Mouse (Mus musculus) lung, postnatal 25 days (tissue): ENCODE measurements around the gene AC161166.1.

Experiments used
- DNase-seq: peaks from one replicate; pipeline ENCODE4 v3.0.0; 2022; ENCODE audit warnings: low spot score

AC161166.1 gene

DNA sequence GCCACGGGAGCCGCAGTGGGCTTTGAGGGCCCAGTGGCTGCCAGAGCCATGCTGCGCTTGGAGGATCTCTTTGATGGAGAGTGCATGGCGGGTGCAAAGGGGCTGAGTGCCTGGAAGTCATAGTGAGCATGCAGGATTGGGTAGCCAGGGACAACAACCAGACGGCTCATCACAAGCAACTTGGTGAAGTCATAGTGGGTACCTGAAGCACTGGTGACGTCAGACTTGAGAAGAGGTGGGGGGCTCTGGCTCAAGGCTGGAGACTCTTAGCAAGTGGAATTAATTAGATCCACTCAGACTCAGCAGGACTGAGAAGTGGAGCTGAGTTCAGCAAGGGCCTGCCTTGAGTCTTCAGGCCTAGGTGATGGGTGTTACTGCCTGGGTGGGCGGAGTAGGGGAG is at the start of gene AC161166.1:
Gene AC161166.1 (minus strand): TSS at position 101 of the 400 bp plus-strand sequence.
- DNase-seq, result no peak

DNA sequence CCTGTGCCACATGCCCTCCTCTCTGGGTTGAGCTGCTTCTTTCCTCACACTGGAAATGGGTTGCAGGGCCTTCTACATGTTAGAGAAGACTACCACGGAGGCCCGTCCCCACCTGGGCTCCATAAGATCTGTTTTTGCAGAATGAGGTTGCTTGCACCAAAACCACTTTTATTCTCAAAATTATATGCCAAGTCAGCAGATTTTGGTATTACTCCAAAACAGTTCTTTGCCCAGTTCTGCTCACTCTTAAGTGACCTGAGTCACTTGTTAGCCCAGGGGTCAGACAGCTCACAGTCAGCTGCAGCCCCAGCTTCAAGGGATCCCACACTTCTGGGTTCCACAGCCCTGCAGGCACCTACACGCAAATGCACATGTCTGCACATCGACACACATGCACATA is 49.2 kb upstream of the AC161166.1 start:
- no peak for DNase-seq

DNA sequence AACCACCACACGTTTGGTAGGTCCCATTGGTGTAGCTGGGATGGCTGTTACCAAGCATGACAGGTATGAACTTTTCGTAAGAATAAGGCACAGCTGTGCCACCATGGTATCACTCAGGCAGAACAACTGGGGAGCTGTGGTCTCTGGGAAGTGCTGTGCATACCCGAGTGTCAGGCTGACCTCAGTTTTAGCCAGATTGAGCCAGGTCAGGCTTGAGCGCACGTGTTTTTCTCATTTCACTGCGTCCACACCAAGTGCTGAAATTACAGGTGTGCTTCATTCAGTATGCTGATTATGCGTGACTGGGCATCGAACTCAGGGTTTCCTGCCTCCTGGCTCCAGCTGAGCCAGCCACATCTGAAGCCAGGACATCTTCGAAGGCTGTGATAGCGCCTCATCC is 43.5 kb upstream of the AC161166.1 start:
- no peak for DNase-seq

DNA sequence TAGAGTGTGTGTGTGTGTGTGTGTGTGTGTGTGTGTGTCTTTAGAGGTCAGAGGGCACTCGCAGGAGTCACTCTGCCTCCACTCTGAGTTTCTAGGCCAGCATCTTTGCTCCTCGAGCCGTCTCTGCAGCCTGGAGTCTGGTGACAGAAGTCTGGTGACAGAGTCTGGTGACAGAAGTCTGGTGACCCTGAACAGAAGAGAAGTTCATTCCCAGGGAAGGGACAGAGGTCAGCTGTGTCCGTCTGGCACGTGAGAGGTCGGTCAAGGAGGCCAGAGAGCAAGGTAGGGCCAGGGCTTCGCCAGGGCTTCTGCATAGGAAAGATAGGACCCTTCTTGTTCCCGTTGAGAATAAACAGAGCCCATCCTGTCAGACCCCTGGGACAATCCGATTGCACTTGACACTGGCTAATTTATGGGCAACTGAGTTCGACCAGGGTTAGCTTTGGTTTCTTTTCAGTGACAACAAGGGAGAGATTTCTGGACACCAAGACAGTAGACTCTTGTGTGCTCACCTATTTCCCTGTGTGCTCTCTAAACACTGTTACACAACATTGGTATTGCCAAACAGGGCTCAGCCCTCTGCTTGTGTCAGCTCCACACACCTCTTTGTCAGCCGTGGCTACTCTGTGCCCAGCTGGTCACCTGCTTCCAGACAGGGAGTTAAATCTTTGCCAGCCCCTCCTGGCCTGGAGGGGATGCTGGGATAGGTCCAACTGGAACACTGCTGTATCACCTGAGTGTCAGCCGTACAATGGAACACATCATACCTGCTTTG is 39.9 kb upstream of the AC161166.1 start:
- no peak for DNase-seq

DNA sequence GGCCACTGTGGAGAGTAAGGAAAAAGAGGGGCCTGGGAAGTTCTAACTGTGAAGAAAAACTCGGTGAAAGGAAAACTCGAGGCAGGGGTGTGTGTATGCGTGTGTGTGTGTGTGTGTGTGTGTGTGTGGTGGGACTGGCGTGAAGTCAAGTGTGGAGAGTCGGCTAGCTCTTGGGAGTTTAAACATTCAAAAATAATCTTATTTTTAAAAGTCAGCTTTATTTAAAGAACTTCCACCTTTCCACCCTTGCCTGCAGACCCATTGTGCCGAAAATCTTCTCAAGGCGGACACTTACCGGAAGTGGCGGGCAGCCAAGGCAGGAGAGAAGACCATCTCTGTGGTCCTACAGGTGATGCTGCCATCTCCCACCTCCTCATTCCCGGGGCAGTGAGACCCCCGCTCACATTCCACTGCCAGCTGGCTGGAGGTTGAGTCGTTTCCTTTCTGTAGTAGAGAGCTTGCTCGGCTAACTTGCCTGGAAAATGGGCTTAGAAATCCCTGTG is 35.3 kb upstream of the AC161166.1 start:
- DNase-seq, result no peak

DNA sequence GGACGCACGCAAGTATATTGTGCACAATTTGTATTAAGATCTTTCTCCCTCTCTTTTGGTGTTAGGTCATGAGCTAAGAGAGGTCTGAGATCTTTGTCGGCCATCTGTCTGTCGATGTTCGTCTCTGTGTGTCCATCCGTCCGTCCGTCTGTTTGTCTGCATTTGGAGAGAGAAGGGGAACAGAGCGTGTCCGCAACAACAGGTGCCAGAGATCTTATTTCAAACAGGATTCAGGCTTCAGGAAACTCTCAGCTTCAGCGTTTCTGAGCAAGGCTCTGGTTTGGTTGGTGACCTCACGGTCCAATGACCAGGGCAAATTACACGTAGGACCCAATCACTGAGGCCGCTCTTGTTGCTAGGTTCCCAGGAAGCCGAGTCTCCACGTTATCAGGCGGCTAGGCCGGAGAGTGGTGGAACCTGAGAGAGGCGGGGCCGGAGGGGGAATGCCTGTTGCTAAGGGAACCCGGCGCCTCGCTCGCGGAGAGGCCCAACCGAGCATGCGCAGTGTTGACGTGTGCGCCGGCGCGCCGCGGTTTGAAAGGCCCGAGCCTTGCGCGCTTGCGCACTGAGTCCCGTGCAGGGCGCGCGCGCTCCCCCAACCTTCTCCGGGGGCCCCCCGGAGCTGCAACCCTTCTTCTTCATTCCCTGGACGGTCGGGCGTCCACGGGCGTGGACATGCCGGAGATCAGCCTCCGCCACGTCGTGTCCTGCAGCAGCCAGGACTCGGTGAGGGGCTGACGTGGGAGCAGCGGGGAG is 34.6 kb upstream of the AC161166.1 start:
- DNase-seq, result peak; percentile 100

DNA sequence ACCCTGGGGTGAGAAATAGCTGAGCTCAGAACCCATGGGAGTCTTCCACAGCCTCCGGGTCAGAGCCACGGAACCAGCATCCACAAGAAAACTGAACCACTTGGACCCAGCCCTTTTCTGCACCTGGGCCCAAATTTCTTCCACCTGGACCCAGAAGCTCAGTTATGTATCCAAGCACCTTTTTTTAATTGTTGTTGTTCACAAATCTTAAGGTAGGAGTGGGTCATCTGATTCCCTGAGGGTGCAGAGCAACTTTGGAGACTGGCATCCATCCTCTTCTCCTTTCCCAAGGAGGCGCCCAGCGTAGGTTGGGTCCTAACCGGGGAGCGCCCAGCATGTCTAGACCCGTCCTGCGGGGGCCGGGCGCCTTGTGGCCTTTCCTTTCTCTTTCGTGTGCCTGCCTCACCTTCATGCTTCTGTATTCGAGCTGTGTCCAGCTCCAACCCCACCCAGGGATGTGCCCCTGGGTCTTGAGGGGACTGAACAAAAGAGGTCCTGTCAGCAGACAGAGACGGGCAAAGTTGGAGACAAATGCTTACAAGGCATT is 33.9 kb upstream of the AC161166.1 start, which contains the start of the genes Pinlyp and Xrcc1:
Gene Pinlyp (minus strand): TSS at position 51 of the 547 bp plus-strand sequence.
Gene Xrcc1 (plus strand): TSS at position 222 of the 547 bp plus-strand sequence.
- DNase-seq, result no peak

DNA sequence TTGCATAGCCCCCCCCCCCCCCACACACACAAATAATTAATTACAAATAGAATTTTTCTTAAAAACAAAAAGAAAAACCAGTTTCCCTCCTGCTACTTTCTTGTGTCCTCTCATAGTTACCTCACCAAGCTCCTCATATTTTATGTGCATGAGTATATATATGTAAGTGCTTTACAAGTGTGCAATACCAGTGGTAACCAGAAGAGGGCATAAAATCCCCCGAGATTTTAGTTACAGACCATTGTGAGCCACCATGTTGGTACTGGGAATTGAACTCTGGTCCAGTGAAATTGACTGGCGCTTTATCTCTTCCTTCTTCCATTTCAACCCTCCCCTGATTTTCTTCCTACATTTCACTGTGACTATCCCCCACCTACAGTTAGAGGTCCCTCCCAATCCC is 32.3 kb upstream of the AC161166.1 start:
- no peak for DNase-seq

DNA sequence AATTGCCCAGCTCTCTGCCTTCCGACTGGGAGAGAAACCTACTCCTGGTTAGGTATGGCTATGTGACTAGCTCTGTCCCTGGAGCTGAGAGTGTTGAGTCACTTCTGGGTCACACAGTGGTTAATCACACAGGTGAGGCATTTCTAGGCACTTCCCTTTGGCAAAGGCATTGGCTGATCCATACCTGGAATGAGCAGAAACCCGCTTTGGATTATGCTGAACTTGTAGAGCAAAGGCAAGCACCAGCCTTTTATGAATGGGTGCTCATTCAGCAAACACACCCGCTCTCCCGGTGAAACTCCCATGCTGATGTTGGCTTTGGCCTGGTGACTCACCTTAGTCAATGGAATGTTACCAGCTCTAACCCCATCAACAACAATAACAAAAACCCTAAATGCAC is 27.4 kb upstream of the AC161166.1 start:
- DNase-seq, result no peak

DNA sequence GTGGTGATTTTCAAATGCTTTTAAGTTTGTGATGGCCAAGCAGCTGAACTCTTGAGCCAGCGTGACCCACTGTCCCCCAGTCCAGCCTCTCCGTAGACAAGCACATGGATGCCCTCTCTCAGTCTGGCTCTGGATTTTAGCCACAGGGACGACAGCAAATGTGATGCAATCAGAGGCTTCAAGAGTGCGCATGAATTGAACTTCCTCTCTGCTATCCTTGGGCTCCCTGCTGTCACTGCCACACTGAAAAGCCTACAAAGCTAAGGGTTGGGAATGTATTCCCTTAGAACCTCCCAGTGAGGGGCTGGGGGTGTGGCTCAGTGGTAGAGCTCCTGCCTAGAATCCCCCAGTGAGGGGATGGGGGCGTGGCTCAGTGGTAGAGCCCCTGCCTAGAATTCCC is 26.4 kb upstream of the AC161166.1 start:
- DNase-seq, result no peak

DNA sequence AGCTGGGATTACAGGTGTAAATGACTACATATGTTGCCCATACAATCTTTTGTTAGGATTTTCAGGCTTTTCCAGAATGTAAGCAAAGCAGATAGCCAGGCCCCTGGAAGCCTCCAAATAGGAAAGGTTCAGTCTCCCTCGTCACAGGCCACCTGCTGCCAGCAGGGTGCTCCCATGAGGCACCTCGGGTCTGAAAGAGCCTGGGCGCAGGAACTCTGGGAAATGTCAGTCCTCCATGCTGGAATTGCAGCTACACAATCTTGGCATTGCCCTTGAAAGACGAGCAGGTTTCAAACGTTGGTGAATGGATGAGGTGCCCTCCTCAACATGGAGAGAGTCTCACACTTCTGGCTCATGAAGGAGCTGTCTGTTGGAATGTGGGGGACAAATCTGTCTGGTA is 25.9 kb upstream of the AC161166.1 start:
- DNase-seq, result no peak

DNA sequence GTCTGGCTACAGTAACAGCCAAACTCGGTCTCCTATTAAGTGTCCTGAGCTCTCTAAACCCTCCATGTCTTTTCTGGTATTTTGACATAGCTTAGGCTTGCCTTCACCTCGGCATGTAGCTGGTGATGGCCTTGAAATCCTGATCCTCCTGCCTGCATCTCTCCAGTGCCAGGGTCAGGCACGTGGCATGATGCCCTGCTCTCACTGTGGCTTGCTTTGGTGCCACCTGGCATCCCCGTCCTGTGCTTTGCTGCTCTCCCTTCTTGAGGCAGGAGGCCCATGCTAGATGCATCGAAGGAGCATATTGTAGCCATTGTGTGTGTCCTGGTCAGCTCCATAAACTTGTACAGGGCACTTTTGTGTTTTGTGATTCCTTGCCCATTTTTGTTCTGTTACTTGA is 25.3 kb upstream of the AC161166.1 start:
- no peak for DNase-seq

DNA sequence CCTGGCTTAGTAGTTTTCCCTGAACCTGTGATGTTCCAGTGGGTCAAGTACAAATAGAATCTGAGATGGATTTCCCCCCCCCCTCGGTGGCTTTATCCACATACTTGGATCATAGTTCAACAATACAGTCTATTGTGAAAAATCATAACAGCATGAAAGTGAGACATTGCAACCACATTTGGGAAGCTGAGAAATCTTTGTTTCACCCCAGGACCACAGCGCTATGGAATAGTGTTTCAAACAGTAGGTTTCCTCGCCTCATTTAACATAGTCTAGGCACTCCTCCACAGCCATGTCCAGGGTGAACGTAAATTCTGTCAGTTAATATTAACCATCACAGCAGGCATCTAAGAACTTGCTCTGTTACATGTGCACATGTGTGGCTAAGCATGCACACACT is 24.8 kb upstream of the AC161166.1 start:
- DNase-seq, result no peak

DNA sequence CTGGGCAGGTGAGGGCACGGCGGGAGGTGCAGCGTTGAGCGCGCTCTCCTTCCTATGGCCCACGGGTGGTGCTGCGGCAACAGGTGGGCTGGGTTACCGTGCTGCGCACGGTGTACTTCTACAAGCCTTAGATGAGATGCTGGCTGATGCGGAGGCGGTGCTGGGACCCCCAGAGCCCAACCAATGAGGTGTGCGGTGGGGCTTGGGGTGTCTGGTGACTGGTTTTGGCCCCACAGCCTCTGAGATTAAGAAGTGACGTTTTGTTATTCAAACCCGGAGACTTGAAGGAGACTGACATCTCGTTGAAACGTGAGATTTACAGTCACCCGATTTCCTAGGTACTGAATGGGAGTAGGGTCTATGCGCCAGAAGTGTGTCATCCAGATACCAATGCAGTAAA is 22.0 kb upstream of the AC161166.1 start:
- DNase-seq, result no peak

DNA sequence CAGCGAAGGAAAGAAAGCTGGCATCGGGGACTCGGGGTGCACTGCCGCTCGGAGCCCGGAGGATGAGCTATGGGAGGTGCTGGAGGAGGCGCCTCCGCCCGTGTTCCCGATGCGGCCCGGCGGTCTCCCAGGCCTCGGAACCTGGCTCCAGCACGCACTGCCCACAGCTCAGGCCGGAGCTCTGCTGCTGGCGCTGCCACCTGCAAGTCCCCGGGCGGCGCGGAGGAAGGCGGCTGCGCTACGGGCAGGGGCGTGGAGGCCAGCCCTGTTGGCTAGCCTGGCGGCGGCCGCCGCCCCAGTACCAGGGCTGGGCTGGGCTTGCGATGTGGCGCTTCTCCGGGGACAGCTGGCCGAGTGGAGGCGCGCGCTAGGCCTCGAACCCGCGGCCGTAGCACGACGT is 21.6 kb upstream of the AC161166.1 start:
- DNase-seq, result no peak

DNA sequence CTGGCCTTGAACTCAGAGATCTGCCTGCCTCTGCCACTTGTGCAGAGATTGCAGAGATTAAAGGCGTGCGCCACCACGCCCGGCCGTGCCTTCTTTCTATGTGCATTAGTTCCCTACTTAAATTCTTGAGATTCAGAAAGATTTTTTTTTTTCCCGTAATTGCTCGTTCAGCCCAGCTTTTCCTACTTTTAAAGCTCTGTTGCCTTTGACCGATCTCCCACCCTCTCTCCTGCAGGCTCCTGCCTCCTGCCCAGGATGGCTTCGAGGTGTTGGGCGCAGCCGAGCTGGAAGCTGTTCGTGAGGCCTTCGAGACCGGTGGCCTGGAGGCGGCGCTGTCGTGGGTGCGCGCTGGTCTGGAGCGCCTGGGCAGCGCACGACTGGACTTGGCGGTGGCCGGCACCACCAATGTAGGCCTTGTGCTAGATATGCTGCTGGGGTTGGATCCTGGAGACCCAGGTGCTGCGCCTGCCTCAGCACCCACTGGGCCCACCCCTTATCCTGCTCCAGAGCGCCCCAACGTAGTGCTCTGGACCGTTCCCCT is 20.8 kb upstream of the AC161166.1 start:
- no peak for DNase-seq

DNA sequence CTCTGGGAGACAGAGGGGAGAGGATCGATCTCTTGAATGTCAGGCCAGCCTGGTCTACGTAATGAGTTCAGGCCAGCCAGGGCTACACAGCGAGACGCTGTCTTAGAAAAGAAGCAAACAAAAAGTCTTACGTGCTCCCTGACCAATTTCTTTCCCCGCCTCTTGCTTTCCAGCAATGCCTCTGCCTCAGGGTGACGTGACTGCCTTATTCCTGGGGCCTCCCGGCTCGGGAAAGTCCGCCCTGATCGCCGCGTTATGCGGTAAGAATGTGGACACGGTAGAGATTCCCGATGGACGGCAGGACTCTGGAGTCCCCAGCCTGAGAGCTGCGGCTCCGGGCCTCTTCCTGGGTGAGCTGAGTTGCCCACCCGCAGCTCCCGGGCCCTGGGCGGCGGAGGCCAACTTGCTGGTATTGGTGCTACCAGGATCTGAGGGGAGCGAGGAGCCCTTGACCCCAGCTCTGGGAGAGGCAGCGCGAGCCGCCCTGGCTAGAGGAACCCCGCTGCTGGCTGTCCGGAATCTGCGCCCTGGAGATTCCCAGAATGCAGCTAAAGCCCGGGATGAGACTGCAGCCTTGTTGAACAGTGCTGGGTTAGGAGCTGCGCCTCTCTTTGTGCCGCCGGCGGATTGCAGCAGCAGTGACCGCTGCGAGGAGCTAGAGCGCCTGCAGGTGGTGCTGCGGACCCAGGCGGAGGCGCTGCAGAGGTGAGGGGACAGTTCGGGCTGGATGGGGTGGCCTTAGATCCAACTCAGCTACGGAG is 19.1 kb upstream of the AC161166.1 start:
- peak; percentile 78 for DNase-seq

DNA sequence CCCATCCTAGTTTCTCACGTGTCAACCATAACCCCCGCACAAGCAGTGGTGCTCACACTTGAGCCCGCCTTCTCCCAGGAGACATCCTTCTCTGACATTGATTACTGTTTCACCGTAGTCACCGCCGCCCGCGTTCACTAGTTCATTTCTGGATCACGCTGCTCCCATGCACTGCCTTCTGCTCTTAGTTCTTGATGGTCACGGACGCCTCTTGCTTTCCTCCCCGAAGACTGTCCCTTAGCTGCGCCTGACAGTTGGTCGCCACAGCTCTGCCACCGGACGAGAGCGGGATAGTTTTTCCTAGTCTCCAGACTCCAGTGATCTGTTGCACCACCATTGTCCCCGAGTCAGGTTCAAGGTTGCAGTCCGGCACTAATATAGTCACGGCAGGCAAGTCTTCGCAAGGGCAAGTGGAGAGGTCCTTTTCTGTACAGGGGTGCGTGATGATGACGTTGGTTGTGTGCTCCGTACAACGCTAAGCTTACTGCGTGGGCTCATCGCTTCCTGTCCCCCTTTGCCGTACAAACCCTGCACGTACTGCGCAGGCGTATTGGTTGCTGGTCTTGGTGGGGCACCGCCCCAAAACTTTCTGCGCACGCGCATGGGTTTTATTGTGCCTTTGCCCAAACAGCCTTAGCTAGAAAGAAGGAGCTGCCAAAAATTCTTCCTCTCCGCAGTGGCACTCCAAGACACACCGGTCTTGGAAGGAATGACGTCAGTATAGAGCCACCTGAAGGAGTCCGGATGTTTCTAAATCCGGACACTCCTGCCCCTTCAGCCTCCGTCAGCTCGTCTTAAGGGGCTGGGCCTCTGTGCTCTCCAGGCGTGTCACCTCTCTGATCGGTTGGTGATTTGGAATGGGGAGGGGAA is 18.0 kb upstream of the AC161166.1 start, which contains the start of gene Irgq:
Gene Irgq (plus strand): TSS at position 628 of the 870 bp plus-strand sequence.
- peak; percentile 99 for DNase-seq

DNA sequence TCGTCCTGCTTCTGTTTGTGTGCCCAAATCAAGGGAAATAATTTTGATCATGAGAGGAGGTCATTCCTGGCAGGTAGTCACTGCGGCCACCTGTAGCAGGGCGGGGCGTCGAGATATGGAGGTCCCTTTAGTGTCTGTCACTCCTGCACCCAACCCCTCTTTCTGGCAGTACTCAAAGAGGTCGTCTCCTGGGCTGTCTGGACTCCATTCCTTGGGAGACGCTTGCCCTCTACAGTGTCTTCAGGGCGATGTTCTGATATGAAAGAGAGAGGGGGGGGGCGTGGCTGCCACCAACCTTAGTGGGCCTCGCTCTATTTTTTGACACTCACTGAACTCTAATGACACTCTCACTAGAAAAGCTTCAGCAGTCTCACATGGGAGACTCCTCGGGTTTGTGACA is 17.3 kb upstream of the AC161166.1 start:
- no peak for DNase-seq

DNA sequence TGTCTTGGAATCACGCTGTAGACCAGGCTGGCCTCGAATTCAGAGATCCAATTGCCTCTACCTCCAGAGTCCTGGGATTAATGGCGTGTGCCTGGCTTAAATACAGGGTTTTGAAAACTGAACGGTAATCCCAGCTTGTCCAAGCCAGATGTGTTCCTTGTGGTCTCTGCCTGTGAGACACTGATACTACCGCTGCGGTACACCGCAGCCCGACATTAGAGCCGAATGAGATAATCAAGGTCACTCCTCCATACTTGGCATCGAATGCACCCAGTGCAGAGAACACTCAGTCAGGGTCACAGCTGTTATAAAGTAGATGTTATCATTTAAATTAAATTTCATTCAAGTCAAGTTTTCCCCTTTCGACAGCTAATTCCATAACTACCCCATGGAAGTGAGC is 16.6 kb upstream of the AC161166.1 start:
- no peak for DNase-seq
